In genomic region chr6:114733681-114734080, GRCm38 (mm10) we compare ENCODE assay signal across 21 mouse cellular contexts.
DNase-seq lines count a peak whose midpoint lies in the region; ATAC-seq and TF ChIP-seq lines count a peak whose summit lies in the region.
"Had no signal": no experiment of that assay in that cellular context is flagged by ENCODE, and none has a peak within 500 bp of the region (broad histone marks: within the 10 kb centered on the region; RNA-seq: fewer than 3 reads in every experiment).

No protein-coding gene starts in this region.

- no peak for TF ChIP-seq CTCF in hindbrain, postnatal 0 days (IDR thresholded peaks at IDR 0.05; ENCODE audit: low read depth)
- no peak for TF ChIP-seq CTCF in intestine, postnatal 0 days (IDR thresholded peaks at IDR 0.05; ENCODE audit: low read depth)

- 69% methylated on average over 3 of the region's 3 CpGs for WGBS in hindbrain, postnatal 0 days
- WGBS in hindbrain, embryonic 14.5 days = 79% methylated on average over 3 of the region's 3 CpGs
- 63% methylated on average over 3 of the region's 3 CpGs for WGBS in limb, embryonic 13.5 days
- WGBS in intestine, postnatal 0 days = 88% methylated on average over 3 of the region's 3 CpGs

- H3K4me3 ChIP-seq in hindbrain, postnatal 0 days (ENCODE audit: low read length) = no peak overlapping the region
- no peak overlapping the region for H3K4me3 ChIP-seq in hindbrain, embryonic 14.5 days (replicated peaks; ENCODE audit: low read length)
- no peak overlapping the region for H3K4me3 ChIP-seq in brown adipose tissue, adult 24 weeks (ENCODE audit: insufficient read depth, low read depth, low read length)
- H3K4me3 ChIP-seq in limb, embryonic 13.5 days = no peak overlapping the region
- H3K4me3 ChIP-seq in intestine, postnatal 0 days (ENCODE audit: low read depth, low read length) = no peak overlapping the region
- H3K4me3 ChIP-seq: forebrain, embryonic 13.5 days; heart, embryonic 13.5 days; midbrain, embryonic 15.5 days; neural tube, embryonic 12.5 days had no signal

- no peak overlapping the region for H3K27ac ChIP-seq in hindbrain, postnatal 0 days
- H3K27ac ChIP-seq in hindbrain, embryonic 14.5 days = no peak overlapping the region
- peak overlapping the region; percentile 98 for H3K27ac ChIP-seq in brown adipose tissue, adult 24 weeks (replicated peaks; ENCODE audit: low read depth, low read length)
- H3K27ac ChIP-seq in limb, embryonic 13.5 days = peak overlapping the region; percentile 44; the same call in 1 of the 2 replicates
- no peak overlapping the region for H3K27ac ChIP-seq in intestine, postnatal 0 days (ENCODE audit: low read depth, low read length)
- H3K27ac ChIP-seq: forebrain, embryonic 13.5 days; heart, embryonic 13.5 days; midbrain, embryonic 15.5 days; neural tube, embryonic 12.5 days had no signal

- H3K4me2 ChIP-seq in hindbrain, postnatal 0 days (ENCODE audit: low read depth, low read length) = no peak overlapping the region
- H3K4me2 ChIP-seq in hindbrain, embryonic 14.5 days (replicated peaks) = no peak overlapping the region
- no peak overlapping the region for H3K4me2 ChIP-seq in limb, embryonic 13.5 days (replicated peaks)
- no peak overlapping the region for H3K4me2 ChIP-seq in intestine, postnatal 0 days (replicated peaks; ENCODE audit: low read depth)
- H3K4me2 ChIP-seq: forebrain, embryonic 13.5 days; heart, embryonic 13.5 days; midbrain, embryonic 15.5 days; neural tube, embryonic 12.5 days had no signal

- H3K9ac ChIP-seq in hindbrain, postnatal 0 days (replicated peaks; ENCODE audit: low read length) = no peak overlapping the region
- no peak overlapping the region for H3K9ac ChIP-seq in hindbrain, embryonic 14.5 days
- H3K9ac ChIP-seq in limb, embryonic 13.5 days = no peak overlapping the region
- no peak overlapping the region for H3K9ac ChIP-seq in intestine, postnatal 0 days (ENCODE audit: low read depth, low read length)
- H3K9ac ChIP-seq: forebrain, embryonic 13.5 days; heart, embryonic 13.5 days; midbrain, embryonic 15.5 days; neural tube, embryonic 12.5 days had no signal

- H3K27me3 ChIP-seq in hindbrain, postnatal 0 days (ENCODE audit: insufficient read depth, low read length) = no peaks in the 10 kb centered on the region
- H3K27me3 ChIP-seq in hindbrain, embryonic 14.5 days (ENCODE audit: control insufficient read depth, insufficient read depth, low read length) = no peaks in the 10 kb centered on the region
- H3K27me3 ChIP-seq in limb, embryonic 13.5 days = no peaks in the 10 kb centered on the region
- H3K27me3 ChIP-seq in intestine, postnatal 0 days (replicated peaks; ENCODE audit: control insufficient read depth, insufficient read depth, low read length) = no peaks in the 10 kb centered on the region
- H3K27me3 ChIP-seq: midbrain, embryonic 15.5 days had no signal

- H3K9me3 ChIP-seq in hindbrain, postnatal 0 days (ENCODE audit: low read length) = no peaks in the 10 kb centered on the region
- no peaks in the 10 kb centered on the region for H3K9me3 ChIP-seq in hindbrain, embryonic 14.5 days (ENCODE audit: control insufficient read depth, low read length)
- H3K9me3 ChIP-seq in limb, embryonic 13.5 days = no peaks in the 10 kb centered on the region
- no peaks in the 10 kb centered on the region for H3K9me3 ChIP-seq in intestine, postnatal 0 days (ENCODE audit: control insufficient read depth)
- H3K9me3 ChIP-seq: forebrain, embryonic 13.5 days; heart, embryonic 13.5 days; midbrain, embryonic 15.5 days; neural tube, embryonic 12.5 days had no signal

- peak; percentile 63 for DNase-seq in adrenal gland, postnatal 10 days
- no peak for DNase-seq in adrenal gland, postnatal 4 days (ENCODE audit: low spot score in 2 of 2)
- peak; percentile 35 for DNase-seq in hindbrain, postnatal 0 days (ENCODE audit: low spot score)
- DNase-seq in hindbrain, embryonic 14.5 days (ENCODE audit: low spot score) = no peak
- DNase-seq in retina, postnatal 1 day = no peak
- DNase-seq: cerebellum, adult 2 months; cerebellum, postnatal 36 days; embryo, embryonic 11 days; kidney, adult 18-20 months; lung, postnatal 4 days; right cerebral cortex, postnatal 4 days; thymus, adult 18-20 months; thymus, postnatal 4 days had no signal

- H3K4me1 ChIP-seq in hindbrain, postnatal 0 days (ENCODE audit: insufficient read depth, low read length) = peaks cover 8% of the 10 kb centered on the region
- peaks cover 4% of the 10 kb centered on the region for H3K4me1 ChIP-seq in hindbrain, embryonic 14.5 days (replicated peaks; ENCODE audit: control insufficient read depth, insufficient read depth, low read length)
- peaks cover 25% of the 10 kb centered on the region for H3K4me1 ChIP-seq in brown adipose tissue, adult 24 weeks (ENCODE audit: control insufficient read depth, insufficient read depth, insufficient read length, low read length)
- peaks cover 36% of the 10 kb centered on the region for H3K4me1 ChIP-seq in limb, embryonic 13.5 days
- H3K4me1 ChIP-seq in intestine, postnatal 0 days (replicated peaks; ENCODE audit: control insufficient read depth, insufficient read depth, low read length) = no peaks in the 10 kb centered on the region

- no peak for ATAC-seq in hindbrain, postnatal 0 days
- no peak for ATAC-seq in hindbrain, embryonic 14.5 days (ENCODE audit: low FRiP score)
- no peak for ATAC-seq in limb, embryonic 13.5 days (ENCODE audit: low FRiP score, low read depth)
- ATAC-seq in intestine, postnatal 0 days = no peak
- ATAC-seq: CD4-positive, CD25-positive, alpha-beta regulatory T cell, adult 4 months; forebrain, embryonic 13.5 days; midbrain, embryonic 15.5 days had no signal

- no peaks in the 10 kb centered on the region for H3K36me3 ChIP-seq in hindbrain, postnatal 0 days (ENCODE audit: insufficient read depth, low read length)
- H3K36me3 ChIP-seq in hindbrain, embryonic 14.5 days (replicated peaks; ENCODE audit: control insufficient read depth, insufficient read depth) = no peaks in the 10 kb centered on the region
- no peaks in the 10 kb centered on the region for H3K36me3 ChIP-seq in limb, embryonic 13.5 days
- no peaks in the 10 kb centered on the region for H3K36me3 ChIP-seq in intestine, postnatal 0 days (ENCODE audit: control insufficient read depth, insufficient read depth)
- H3K36me3 ChIP-seq: heart, embryonic 13.5 days; midbrain, embryonic 15.5 days; neural tube, embryonic 12.5 days had no signal

Comparison
In these comparisons a context has a peak if more than half of its experiments do, and no peak if none do; other contexts are left out.
1. DNase-seq: peak in adrenal gland, postnatal 10 days (single experiment) and hindbrain, postnatal 0 days (single experiment); none in adrenal gland, postnatal 4 days (0 of 2), hindbrain, embryonic 14.5 days (single experiment) and retina, postnatal 1 day (single experiment).
2. H3K27ac ChIP-seq: peak in brown adipose tissue, adult 24 weeks (single experiment) and limb, embryonic 13.5 days (single experiment); none in hindbrain, postnatal 0 days (single experiment), hindbrain, embryonic 14.5 days (single experiment) and intestine, postnatal 0 days (single experiment).